Mouse (Mus musculus) bone marrow macrophage, adult 2 months (primary cell): ENCODE data around the gene Osbpl2.

Experiments
- CTCF ChIP-seq: IDR thresholded peaks from 2 replicates; pipeline ENCODE4 v1.5.1; 2012; ENCODE audit warnings: low read depth, mild to moderate bottlenecking, low read length, moderate library complexity
- POLR2A ChIP-seq: IDR thresholded peaks from 2 replicates; pipeline ENCODE4 v1.6.1; 2012; ENCODE audit warnings: mild to moderate bottlenecking, low read depth, low read length, borderline replicate concordance

DNA sequence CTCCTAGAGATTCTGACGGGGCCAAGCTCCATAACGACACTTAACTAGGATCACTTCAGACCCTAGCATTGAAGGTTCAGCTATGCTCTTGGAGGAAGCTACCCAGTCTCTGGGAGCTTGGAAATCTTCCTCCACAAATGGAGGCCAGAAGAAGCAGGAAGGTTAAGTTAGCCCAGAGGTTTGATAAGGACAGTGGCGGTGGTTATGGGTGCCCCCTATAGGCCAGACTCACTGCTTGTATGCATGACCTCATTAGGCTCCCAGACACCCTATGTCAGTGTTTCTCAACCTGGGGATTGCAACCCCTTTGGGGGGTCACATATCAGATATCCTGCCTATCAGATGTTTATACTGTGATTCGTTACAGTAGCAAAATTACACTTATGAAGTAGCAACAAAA is 12.0 kb upstream of the Osbpl2 start:
- TF ChIP-seq CTCF (no peak), POLR2A (no peak)
